Mouse (Mus musculus) lung, postnatal 4 days (tissue): Measurements from ENCODE around the gene 1700029I15Rik.
A peak's percentile ranks its signal among the peaks of the same experiment; 100 is the strongest.

Source experiments
- DNase-seq, 2 experiments: peaks; one replicate each; pipeline ENCODE4 v3.0.0; 2021

The 1700029I15Rik gene

DNA sequence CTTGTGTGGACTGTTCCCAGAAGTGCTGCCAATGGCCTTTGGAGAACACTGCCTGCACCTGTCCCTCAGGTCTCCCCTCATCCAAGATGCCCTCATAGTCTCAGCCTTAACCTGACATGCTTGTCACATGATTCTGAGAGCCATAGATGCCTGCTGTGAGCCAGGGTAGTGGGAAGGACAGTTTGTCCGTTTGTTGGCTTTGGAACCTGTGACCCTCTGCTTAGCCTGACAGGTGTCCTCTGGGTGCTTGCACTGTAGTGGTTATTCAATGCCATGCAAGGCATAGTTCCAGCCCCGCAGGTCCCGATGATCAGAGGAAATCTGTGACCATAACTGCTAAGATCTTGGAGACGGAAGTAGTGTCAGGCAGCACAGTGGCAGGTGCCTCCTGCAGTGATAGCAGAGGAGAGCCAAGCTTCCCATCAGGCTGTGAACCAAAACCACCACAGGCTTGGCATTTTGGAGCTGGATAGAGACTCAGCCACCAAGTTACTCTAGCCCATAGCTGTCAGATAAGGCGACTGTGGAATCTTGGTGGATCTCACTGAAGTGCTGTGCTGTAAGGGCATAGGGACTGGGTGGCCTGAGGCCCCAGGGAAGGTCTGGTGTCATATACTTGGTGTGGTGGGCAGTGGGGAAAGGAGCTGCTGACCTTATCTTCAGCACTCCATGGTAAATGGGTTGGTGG is at the start of gene 1700029I15Rik:
Gene 1700029I15Rik, plus strand, starts transcription at position 638 of the 688 bp plus-strand sequence.
- DNase-seq: no peak

- no peak for DNase-seq
These were observed 39.9 kb upstream of the 1700029I15Rik start for GRCm38 (mm10) chr2:92342418-92342817.

- DNase-seq: no peak
These were observed 35.1 kb upstream of the 1700029I15Rik start for GRCm38 (mm10) chr2:92347191-92347590.

DNA sequence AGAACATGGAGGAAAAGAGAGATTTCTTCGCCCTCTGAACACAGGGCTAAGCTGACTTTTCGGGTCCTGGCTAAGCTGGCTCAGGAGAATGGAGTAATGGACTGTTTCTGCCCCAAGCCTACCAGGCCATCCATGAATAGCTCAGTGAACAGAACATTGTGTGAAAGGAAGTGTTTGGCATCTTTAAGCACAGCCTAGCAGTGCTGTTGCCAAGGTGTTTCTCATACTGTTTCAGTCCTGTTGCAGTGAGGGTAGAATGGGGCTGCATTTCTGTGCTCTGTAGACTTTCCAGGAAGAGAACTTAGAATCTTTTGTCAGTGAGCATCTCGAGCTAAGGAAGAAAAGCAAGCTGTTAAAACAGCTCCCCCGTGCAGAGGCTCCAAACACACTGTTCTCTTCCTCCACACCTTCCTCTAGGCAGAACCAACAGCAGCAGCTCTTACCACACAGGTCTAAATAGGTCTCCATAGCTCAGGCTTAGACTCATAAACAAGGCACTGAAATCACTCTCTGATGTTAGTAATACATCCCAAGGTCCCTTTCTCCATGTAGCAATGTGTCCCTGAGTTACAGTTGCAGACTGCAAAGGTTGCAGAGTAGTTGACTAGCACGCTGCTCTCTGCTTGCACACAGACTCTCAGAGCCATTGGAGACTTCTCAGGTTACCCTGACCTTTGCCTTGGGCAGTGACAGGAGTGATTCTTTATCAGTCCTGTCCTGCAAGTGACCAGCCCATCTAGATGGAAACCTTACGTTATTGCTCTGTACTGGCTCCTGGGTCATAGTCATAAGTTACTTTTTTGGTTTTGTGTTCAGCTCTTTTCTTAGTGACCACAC is 32.5 kb upstream of the 1700029I15Rik start:
- no peak for DNase-seq

DNA sequence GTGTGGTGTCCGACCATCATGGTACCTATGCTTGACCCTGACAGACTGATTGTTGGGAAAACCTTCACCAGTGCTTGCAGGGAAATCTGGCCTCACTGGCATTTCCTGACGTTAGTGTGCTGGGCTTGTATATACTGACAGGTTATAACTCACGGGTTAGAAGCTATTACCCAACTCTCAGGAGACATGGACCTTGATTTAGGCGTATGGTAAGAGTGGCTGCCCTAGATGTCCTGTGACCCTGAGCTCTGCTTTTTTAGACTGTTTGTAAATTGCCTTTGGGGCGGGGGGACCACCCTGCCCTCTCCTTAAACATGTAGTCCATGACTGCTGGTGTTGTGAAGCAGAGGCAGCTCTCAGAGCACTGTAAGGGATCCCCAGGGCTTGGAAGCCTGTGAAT is 31.7 kb upstream of the 1700029I15Rik start:
- DNase-seq: no peak

- DNase-seq: no peak
These were observed 28.9 kb upstream of the 1700029I15Rik start for GRCm38 (mm10) chr2:92353402-92353801.

- peak in 1 of 2 experiments; percentile 25 for DNase-seq
These were observed 28.1 kb upstream of the 1700029I15Rik start for GRCm38 (mm10) chr2:92354224-92354623.

GRCm38 (mm10) chr2:92359301-92359700 is 23.0 kb upstream of the 1700029I15Rik start:
- DNase-seq: peak; percentile 39 to 48

GRCm38 (mm10) chr2:92360186-92360823 is 22.0 kb upstream of the 1700029I15Rik start:
- DNase-seq: peak in 1 of 2 experiments; percentile 22

DNA sequence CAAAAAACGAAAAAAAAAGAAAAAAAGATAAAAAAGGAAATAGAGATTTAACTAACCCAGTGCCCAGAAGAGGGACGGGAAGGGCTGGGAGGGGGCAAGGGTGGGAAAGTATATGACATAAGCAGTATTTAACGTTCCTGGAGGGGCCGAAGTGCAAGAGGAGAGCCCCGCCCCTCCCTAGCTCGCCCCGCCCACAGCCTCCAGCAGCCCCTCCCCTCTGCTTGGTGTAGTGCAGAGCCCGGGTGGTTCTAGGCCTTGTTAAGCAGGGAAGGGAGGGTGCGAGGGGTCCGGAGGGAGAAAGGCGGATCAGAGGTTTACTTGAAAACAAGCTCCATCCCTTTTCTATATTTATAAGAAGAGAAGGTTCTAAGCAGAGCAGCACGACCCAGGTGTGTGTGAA is 21.4 kb upstream of the 1700029I15Rik start:
- peak in 1 of 2 experiments; percentile 15 for DNase-seq

GRCm38 (mm10) chr2:92361795-92362194 is 20.5 kb upstream of the 1700029I15Rik start:
- peak in 1 of 2 experiments; percentile 23 for DNase-seq

GRCm38 (mm10) chr2:92362571-92363228 is 19.6 kb upstream of the 1700029I15Rik start:
- DNase-seq: no peak

DNA sequence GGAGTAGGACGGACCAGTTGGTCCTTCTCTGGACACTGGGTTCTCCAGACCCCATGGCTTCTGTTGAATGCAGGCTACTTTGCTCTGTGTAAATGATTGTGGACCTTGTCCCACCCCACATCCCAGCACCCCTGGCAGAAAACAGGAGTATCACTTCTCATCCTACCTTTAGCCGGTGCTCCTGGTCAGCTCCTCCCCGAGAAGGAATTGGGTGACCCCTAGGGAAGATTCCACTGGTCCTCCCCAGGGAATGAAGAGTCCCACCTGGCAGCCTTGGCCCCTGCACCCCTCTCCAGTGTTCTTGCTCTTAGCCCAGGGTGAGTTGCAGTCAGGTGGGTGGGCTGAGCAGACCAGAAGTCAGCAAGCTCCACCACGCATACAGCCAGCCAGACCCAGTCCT is 18.3 kb upstream of the 1700029I15Rik start:
- no peak for DNase-seq

DNA sequence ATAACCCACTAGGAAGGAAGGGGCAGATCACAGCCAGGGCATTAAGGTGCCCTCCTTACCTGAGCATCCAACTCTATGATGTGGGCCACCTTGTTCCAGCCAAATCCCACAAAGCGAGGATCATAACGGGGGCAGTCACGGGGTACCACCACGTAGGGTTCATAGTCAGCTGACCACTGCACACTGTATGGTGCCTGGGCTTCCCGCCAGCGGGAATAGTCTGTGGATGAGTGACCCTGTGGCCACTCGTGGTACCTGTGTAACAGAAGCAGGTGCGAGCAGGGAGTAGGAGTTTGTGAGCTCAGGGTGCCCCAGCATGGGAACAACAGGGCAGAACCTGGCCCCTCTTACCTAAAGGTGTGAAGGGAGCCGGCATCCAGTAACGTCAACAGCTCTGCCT is 16.8 kb upstream of the 1700029I15Rik start:
- peak in 1 of 2 experiments; percentile 22 for DNase-seq

- DNase-seq: peak in 1 of 2 experiments; percentile 37
These were observed 14.8 kb upstream of the 1700029I15Rik start for GRCm38 (mm10) chr2:92367383-92368029.

- DNase-seq: no peak
These were observed 12.0 kb upstream of the 1700029I15Rik start for GRCm38 (mm10) chr2:92370375-92370774.

GRCm38 (mm10) chr2:92370821-92371805 is 11.2 kb upstream of the 1700029I15Rik start:
- peak; percentile 82 to 91 for DNase-seq

DNA sequence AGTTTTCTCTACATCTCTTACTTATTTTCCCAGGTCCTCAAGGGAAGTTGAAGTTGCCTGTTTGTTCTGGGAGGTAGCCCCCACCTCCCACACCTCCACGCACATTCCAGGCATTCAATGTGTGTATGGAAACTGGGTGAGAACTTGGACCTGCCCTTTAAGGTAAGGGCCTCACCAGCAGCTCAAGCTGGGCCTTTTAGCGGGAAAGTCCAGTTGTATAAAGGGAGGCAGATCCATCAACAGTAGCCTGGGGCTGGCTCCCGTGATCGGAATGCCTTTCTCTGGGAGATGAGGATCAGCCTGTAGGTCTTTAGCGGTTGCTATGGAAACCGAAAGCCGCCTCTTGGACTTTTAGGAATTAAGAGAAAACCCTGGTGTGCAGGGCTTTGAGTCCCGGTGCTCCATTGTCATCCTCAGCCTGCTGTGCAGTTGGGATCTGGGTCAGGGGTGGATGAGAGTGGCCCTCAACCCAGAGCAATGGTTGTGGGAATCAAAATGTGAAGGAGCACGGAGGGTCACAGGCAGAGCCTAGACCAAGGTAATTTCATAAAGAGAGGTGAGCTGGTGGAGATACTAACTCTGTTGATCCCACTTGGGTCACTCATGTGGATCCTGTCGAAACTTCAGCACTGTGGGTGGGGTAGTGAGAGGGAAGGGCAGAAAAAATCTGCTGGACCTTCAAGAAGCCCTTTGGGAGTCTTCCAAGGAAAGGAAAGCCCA is 10.2 kb upstream of the 1700029I15Rik start:
- peak; percentile 34 to 78 for DNase-seq

DNA sequence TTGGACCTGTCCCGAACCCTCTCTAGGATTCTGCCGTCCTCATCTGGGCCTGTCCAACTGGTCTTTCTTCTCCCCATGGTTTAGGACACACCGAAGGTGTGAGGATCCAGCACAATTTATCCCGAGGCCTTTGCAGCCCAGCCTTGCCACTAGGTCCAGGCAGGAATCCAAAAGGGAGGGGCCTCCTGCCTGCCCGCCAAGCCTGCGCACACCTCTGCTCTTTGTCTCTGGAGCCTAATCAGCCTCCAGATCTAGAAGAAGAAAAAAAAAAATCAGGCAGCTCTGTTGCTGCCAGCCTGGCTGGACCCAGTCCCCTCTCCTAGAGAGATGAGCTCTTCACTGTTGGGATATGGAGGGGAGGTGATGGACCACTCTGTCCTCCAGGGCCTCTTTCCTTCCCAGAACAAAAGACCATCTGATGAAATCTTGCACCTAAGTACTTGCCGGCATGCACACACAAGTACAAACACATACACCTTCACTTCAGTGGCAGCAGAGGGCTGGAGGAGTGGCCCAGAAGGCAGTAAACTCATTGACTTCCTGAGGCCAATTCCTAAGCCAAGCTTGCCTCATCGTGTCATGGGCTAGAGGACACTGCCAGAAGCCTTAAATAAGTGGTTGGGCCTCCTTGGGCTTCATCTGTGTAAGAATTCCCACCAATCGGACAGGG is 9.4 kb upstream of the 1700029I15Rik start:
- DNase-seq: peak; percentile 72 to 85

DNA sequence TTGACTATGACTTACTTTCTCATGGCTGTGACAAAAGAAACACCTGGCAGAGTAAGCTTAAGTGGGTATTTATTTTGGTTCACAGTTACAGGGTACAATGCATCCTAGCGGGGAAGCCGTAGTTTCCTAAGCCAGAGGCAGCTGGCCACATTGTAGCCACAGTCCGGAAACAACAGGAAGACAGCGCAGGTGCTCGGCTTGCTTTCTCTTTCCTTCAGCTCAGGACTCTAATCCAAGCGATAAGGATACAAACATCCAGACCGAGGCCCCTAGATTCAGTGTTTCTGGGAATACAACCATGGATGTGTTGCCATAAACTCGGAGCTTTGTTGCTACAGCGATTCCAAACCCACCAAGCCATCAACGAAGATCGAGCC is 8.9 kb upstream of the 1700029I15Rik start:
- DNase-seq: no peak
